Mouse (Mus musculus) megakaryocyte, embryonic 14.5 days (primary cell): ENCODE data around the gene Fgfr2.

Source experiments
- FLI1 ChIP-seq: IDR thresholded peaks from 2 replicates; pipeline ENCODE4 v1.6.1; 2012; ENCODE audit warnings: low read length, inconsistent platforms, mixed read lengths
- GATA1 ChIP-seq: IDR thresholded peaks from 3 replicates; pipeline ENCODE4 v1.6.1; 2012; ENCODE audit warnings: mixed read lengths, low read length, inconsistent platforms, borderline replicate concordance

DNA sequence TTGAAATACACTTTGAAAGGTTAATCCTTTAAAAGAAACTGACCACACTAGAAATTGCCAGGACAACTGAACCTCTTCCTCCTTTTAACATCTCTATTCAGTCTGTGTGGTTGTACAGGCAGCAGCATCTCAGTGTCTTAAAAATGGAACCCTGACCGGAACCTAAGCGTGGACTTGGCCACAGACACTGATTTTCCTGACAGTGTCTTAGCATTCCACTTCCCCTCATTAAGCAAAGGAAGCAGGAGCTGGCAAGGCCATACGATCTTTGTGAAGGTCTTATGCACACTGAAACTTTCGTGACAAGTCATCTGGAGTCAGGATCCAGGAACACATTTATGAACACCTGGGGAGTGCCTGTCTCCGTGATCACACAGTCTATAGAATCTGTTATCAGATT is 339.0 kb downstream of the Fgfr2 start:
- TF ChIP-seq GATA1 (no peak), FLI1 (no peak)
